Mouse (Mus musculus) cortical plate, adult 2 months (tissue): ENCODE measurements at regions not wholly inside any gene's neighbourhood (a gene's known extent, or its start where the extent isn't known, plus 50 kb on each side); places are given as distances from the start of the nearest gene placed in this dataset.

Experiments used
- CTCF ChIP-seq: fragments of 200-500 bp; IDR thresholded peaks from 2 replicates; pipeline ENCODE4 v1.5.1; 2011; ENCODE audit warnings: mild to moderate bottlenecking, control low read depth, low read length; ENCODE audit not compliant: insufficient read depth; ENCODE audit errors: extremely low read depth
- POLR2A ChIP-seq: fragments of 200-500 bp; IDR thresholded peaks from 2 replicates; pipeline ENCODE4 v1.6.1; 2011; ENCODE audit warnings: mild to moderate bottlenecking, low read length, control low read depth; ENCODE audit not compliant: insufficient read depth; ENCODE audit errors: extremely low read depth

- TF ChIP-seq CTCF (no peak), POLR2A (no peak)
Measured at GRCm38 (mm10) chr14:74358730-74359444, 281.8 kb upstream of the Htr2a start.
